Mouse (Mus musculus): ENCODE data around the gene Habp2. TPM values are rescaled to one million over a fixed set of nuclear protein-coding genes. Genes with fewer than 3 reads are reported as not detected.

The Habp2 gene
- polyA plus RNA-seq, 1 experiment from 2014 or later = not detected

DNA sequence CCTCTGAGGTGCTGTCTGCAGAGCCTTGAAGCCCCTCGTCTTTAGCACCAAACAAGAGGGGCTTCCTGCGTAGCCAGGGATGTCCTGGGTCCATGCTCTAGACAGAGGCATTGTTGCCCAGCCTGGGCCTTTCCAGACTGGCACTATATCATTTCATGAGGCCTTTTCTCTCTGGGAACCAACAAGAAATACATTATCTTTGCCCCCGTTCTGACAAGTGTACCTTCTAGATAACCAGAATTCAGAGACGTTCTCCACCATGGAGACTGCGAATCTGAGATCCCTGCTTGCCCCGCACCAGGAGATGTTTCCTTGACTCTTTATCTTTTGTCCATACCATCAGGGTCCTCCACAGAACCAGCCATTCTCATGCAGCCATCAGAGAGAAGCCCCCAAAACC, 32.7 kb downstream of the Habp2 start:
- no peaks in the 10 kb centered on the region for H3K27me3 ChIP-seq (ENCODE audit: control insufficient read depth, insufficient read depth, low read length)
- ATAC-seq (ENCODE audit: low FRiP score) (no peak), DNase-seq (ENCODE audit: low spot score, missing footprints) (no peak)
- H3K27ac ChIP-seq (ENCODE audit: low read depth, low read length) = no peak overlapping the region
- peaks cover 10% of the 10 kb centered on the region for H3K4me1 ChIP-seq (ENCODE audit: control insufficient read depth, insufficient read depth, low read length)
- no peaks in the 10 kb centered on the region for H3K36me3 ChIP-seq (ENCODE audit: control insufficient read depth, insufficient read depth, low read length)
- no peak overlapping the region for H3K4me3 ChIP-seq (ENCODE audit: low read depth, low read length)
- H3K9ac ChIP-seq (ENCODE audit: low read length) = no peak overlapping the region
- H3K9me3 ChIP-seq (ENCODE audit: control insufficient read depth, low read length) = no peaks in the 10 kb centered on the region
- H3K4me2 ChIP-seq = no peak overlapping the region
- 89% methylated on average over 6 of the region's 6 CpGs for WGBS

DNA sequence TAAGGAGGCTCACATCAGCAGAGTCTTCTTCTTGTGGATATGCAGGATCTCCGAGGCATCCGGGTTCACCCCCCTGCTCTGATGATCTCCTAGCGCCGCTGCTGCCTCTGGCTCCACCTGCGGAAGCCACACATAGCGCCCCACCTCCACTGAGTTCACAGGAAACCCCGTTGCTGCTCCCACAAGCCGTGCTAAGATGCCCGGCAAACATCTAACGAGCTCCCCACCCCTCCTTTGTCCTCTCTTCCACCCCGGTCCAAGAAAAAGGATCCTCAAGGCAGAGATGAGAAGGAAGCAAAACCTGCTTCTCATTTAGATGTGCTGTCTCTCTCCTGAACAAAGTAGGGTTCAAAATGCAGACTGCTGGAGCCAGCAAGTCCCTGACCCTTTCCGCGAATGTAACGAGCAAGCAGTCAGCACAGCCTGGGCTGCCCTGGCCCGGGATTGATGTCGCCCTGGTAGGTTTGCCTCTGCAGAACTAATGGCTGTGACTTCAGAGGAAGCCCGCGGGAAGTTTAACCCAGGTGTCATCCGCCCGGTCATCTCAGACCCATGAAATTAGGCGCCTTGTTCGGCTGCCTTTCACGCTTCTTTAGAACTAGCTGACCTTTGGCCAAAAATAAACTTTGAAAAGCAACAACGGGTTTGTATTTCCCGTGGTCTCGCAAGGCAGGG, 33.4 kb downstream of the Habp2 start:
- ATAC-seq (ENCODE audit: low FRiP score) (0 out of 2 replicates have a peak, but pooled peaks have one; percentile 16), DNase-seq (ENCODE audit: low spot score, missing footprints) (peak; percentile 90)
- Histone ChIP-seq H3K9ac (ENCODE audit: low read length) (peak overlapping the region; percentile 25; the same call in 1 of the 2 replicates), H3K4me2 (peak overlapping the region; percentile 9; the same call in 1 of the 2 replicates), H3K36me3 (ENCODE audit: control insufficient read depth, insufficient read depth, low read length) (no peaks in the 10 kb centered on the region), H3K9me3 (ENCODE audit: control insufficient read depth, low read length) (no peaks in the 10 kb centered on the region), H3K4me3 (ENCODE audit: low read depth, low read length) (no peak overlapping the region), H3K4me1 (ENCODE audit: control insufficient read depth, insufficient read depth, low read length) (peaks cover 10% of the 10 kb centered on the region), H3K27me3 (ENCODE audit: control insufficient read depth, insufficient read depth, low read length) (no peaks in the 10 kb centered on the region), H3K27ac (ENCODE audit: low read depth, low read length) (no peak overlapping the region)
- WGBS = 29% methylated on average over 26 of the region's 26 CpGs

- ATAC-seq (ENCODE audit: low FRiP score) (no peak), DNase-seq (ENCODE audit: low spot score, missing footprints) (no peak)
Observed at GRCm38 (mm10) chr19:56321303-56321920, 34.5 kb downstream of the Habp2 start.

GRCm38 (mm10) chr19:56325676-56326075, 38.7 kb downstream of the Habp2 start:
- Histone ChIP-seq H3K9ac (ENCODE audit: low read length) (no peak overlapping the region), H3K27me3 (ENCODE audit: control insufficient read depth, insufficient read depth, low read length) (no peaks in the 10 kb centered on the region), H3K9me3 (ENCODE audit: control insufficient read depth, low read length) (no peaks in the 10 kb centered on the region), H3K4me2 (no peak overlapping the region), H3K27ac (ENCODE audit: low read depth, low read length) (no peak overlapping the region), H3K36me3 (ENCODE audit: control insufficient read depth, insufficient read depth, low read length) (no peaks in the 10 kb centered on the region), H3K4me1 (ENCODE audit: control insufficient read depth, insufficient read depth, low read length) (peaks cover 7% of the 10 kb centered on the region), H3K4me3 (ENCODE audit: low read depth, low read length) (no peak overlapping the region)
- ATAC-seq (ENCODE audit: low FRiP score) = no peak
- DNase-seq (ENCODE audit: low spot score, missing footprints) = no peak
- 65% methylated on average over 10 of the region's 10 CpGs for WGBS

More at GRCm38 (mm10) chr19:56321303-56321920, 34.5 kb downstream of the Habp2 start:
- no peaks in the 10 kb centered on the region for H3K27me3 ChIP-seq (ENCODE audit: control insufficient read depth, insufficient read depth, low read length)
- no peak overlapping the region for H3K9ac ChIP-seq (ENCODE audit: low read length)
- WGBS = 86% methylated on average over 12 of the region's 12 CpGs
- H3K36me3 ChIP-seq (ENCODE audit: control insufficient read depth, insufficient read depth, low read length) = no peaks in the 10 kb centered on the region
- H3K27ac ChIP-seq (ENCODE audit: low read depth, low read length) = no peak overlapping the region
- H3K4me1 ChIP-seq (ENCODE audit: control insufficient read depth, insufficient read depth, low read length) = peaks cover 13% of the 10 kb centered on the region
- H3K4me3 ChIP-seq (ENCODE audit: low read depth, low read length) = no peak overlapping the region
- no peak overlapping the region for H3K4me2 ChIP-seq
- H3K9me3 ChIP-seq (ENCODE audit: control insufficient read depth, low read length) = no peaks in the 10 kb centered on the region

DNA sequence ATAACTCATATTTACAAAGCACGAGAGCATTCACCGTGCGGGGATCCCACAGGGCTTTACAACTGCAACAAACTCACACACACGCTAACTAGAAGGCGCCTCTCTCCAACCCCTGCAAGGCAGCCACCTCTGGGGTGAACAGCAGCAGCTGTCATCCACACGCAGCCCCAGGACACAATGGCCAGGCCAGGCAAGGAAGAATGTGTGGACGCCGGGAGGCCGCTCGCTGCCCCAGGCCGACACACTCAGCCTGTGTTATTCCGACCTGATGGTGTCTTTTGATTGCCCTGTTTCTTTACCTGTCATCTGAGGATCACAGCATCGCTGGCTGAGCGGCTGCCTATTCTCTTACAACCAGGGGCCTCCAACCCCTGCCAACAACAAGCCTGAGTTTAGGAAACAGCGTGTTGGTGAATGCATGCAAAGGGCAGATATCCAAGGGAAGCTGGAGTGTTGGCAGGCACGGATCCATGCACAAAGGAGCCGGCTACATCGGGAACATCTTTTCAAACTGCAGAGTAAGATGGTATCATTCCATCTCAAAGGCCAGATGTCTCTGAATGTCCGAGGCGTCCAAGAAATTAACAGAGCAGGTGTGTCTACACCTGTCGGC, 39.4 kb downstream of the Habp2 start:
- WGBS = 66% methylated on average over 21 of the region's 21 CpGs
- no peaks in the 10 kb centered on the region for H3K27me3 ChIP-seq (ENCODE audit: control insufficient read depth, insufficient read depth, low read length)
- no peak overlapping the region for H3K27ac ChIP-seq (ENCODE audit: low read depth, low read length)
- no peak overlapping the region for H3K4me2 ChIP-seq
- no peak overlapping the region for H3K9ac ChIP-seq (ENCODE audit: low read length)
- no peaks in the 10 kb centered on the region for H3K36me3 ChIP-seq (ENCODE audit: control insufficient read depth, insufficient read depth, low read length)
- H3K9me3 ChIP-seq (ENCODE audit: control insufficient read depth, low read length) = no peaks in the 10 kb centered on the region
- peaks cover 4% of the 10 kb centered on the region; the same call in 1 of the 2 replicates for H3K4me1 ChIP-seq (ENCODE audit: control insufficient read depth, insufficient read depth, low read length)
- ATAC-seq (ENCODE audit: low FRiP score) (0 out of 2 replicates have a peak, but pooled peaks have one; percentile 24), DNase-seq (ENCODE audit: low spot score, missing footprints) (no peak)
- no peak overlapping the region for H3K4me3 ChIP-seq (ENCODE audit: low read depth, low read length)

GRCm38 (mm10) chr19:56336321-56336720, 49.4 kb downstream of the Habp2 start:
- no peaks in the 10 kb centered on the region for H3K36me3 ChIP-seq (ENCODE audit: control insufficient read depth, insufficient read depth, low read length)
- no peaks in the 10 kb centered on the region for H3K27me3 ChIP-seq (ENCODE audit: control insufficient read depth, insufficient read depth, low read length)
- H3K4me3 ChIP-seq (ENCODE audit: low read depth, low read length) = no peak overlapping the region

DNA sequence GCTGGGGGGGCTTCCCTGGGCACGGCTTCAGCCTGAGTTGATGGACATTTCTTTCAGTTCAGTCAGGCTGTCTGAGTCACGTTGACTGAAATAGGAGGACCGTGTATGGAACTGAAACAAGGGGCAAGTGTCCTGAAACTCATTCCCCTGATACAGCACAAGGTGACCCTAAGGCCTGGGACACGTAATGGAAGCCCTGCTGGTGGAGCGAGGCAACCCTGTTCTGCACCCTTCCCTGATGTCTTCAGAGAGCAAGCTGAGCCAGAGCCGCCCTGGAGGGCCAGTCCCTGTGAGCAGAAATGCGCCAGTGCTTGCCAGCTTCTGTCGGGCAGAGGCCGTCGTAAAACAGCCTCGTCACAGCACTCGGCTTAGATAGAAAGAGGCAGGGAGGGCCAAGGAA, 49.9 kb downstream of the Habp2 start:
- no peak overlapping the region for H3K4me3 ChIP-seq (ENCODE audit: low read depth, low read length)
- H3K9me3 ChIP-seq (ENCODE audit: control insufficient read depth, low read length) = no peaks in the 10 kb centered on the region
- no peak overlapping the region for H3K4me2 ChIP-seq
- DNase-seq (ENCODE audit: low spot score, missing footprints) (no peak), ATAC-seq (ENCODE audit: low FRiP score) (no peak)
- H3K27ac ChIP-seq (ENCODE audit: low read depth, low read length) = no peak overlapping the region
- H3K4me1 ChIP-seq (ENCODE audit: control insufficient read depth, insufficient read depth, low read length) = no peaks in the 10 kb centered on the region
- H3K36me3 ChIP-seq (ENCODE audit: control insufficient read depth, insufficient read depth, low read length) = no peaks in the 10 kb centered on the region
- no peak overlapping the region for H3K9ac ChIP-seq (ENCODE audit: low read length)
- H3K27me3 ChIP-seq (ENCODE audit: control insufficient read depth, insufficient read depth, low read length) = no peaks in the 10 kb centered on the region
- 84% methylated on average over 12 of the region's 12 CpGs for WGBS

More at GRCm38 (mm10) chr19:56336321-56336720, 49.4 kb downstream of the Habp2 start:
- H3K27ac ChIP-seq (ENCODE audit: low read depth, low read length) = no peak overlapping the region
- ATAC-seq (ENCODE audit: low FRiP score) (no peak), DNase-seq (ENCODE audit: low spot score, missing footprints) (no peak)
- WGBS = 93% methylated on average over 17 of the region's 17 CpGs
- H3K4me1 ChIP-seq (ENCODE audit: control insufficient read depth, insufficient read depth, low read length) = no peaks in the 10 kb centered on the region
- no peak overlapping the region for H3K4me2 ChIP-seq
- no peak overlapping the region for H3K9ac ChIP-seq (ENCODE audit: low read length)
- H3K9me3 ChIP-seq (ENCODE audit: control insufficient read depth, low read length) = no peaks in the 10 kb centered on the region

- Histone ChIP-seq H3K27ac (ENCODE audit: low read depth, low read length) (no peak overlapping the region), H3K4me2 (no peak overlapping the region), H3K9me3 (ENCODE audit: control insufficient read depth, low read length) (no peaks in the 10 kb centered on the region), H3K4me1 (ENCODE audit: control insufficient read depth, insufficient read depth, low read length) (peaks cover 9% of the 10 kb centered on the region), H3K4me3 (ENCODE audit: low read depth, low read length) (no peak overlapping the region), H3K9ac (ENCODE audit: low read length) (no peak overlapping the region), H3K36me3 (ENCODE audit: control insufficient read depth, insufficient read depth, low read length) (no peaks in the 10 kb centered on the region), H3K27me3 (ENCODE audit: control insufficient read depth, insufficient read depth, low read length) (no peaks in the 10 kb centered on the region; the same call in 1 of the 2 replicates)
- ATAC-seq (ENCODE audit: low FRiP score) = no peak
- WGBS = 94% methylated on average over 8 of the region's 8 CpGs
- DNase-seq (ENCODE audit: low spot score, missing footprints) = no peak
Observed at GRCm38 (mm10) chr19:56342006-56342405, 55.1 kb downstream of the Habp2 start.

All from midbrain, embryonic 11.5 days (tissue).